Mouse (Mus musculus) left cerebral cortex, adult 8-10 months (tissue): ENCODE results near the gene Coro2b. TPM values are rescaled to one million over a fixed set of nuclear protein-coding genes. Genes with fewer than 3 reads are reported as not detected.
A peak's percentile ranks its signal among the peaks of the same experiment; 100 is the strongest.

Experiments
- DNase-seq, 2 experiments: peaks; one replicate each; pipeline ENCODE4 v3.0.0; 2022; ENCODE audit warnings: low spot score in 2 of 2
- total RNA-seq, 4 experiments: library from RNA; stranded (reverse); gene quantifications; 2 replicates each; pipeline ENCODE4 v1.2.4; 2022

Coro2b gene
- total RNA-seq, 4 experiments from 2014 or later = 159 to 171 (median 170) TPM

- no peak for DNase-seq
Observed at GRCm38 (mm10) chr9:62480149-62480548, 56.7 kb downstream of the Coro2b start.

- peak; percentile 69 to 91 for DNase-seq
Observed at GRCm38 (mm10) chr9:62476782-62477487, 59.9 kb downstream of the Coro2b start.

- DNase-seq = no peak
Observed at GRCm38 (mm10) chr9:62474206-62474605, 62.6 kb downstream of the Coro2b start.

GRCm38 (mm10) chr9:62471541-62472189, 65.2 kb downstream of the Coro2b start:
- DNase-seq = no peak

GRCm38 (mm10) chr9:62471041-62471440, 65.8 kb downstream of the Coro2b start:
- no peak for DNase-seq

GRCm38 (mm10) chr9:62470398-62470797, 66.4 kb downstream of the Coro2b start:
- peak; percentile 61 to 77 for DNase-seq

- no peak for DNase-seq
Observed at GRCm38 (mm10) chr9:62469696-62470095, 67.1 kb downstream of the Coro2b start.

GRCm38 (mm10) chr9:62469143-62469542, 67.7 kb downstream of the Coro2b start:
- no peak for DNase-seq

- DNase-seq = no peak
Observed at GRCm38 (mm10) chr9:62467413-62467784, 69.4 kb downstream of the Coro2b start.

GRCm38 (mm10) chr9:62466742-62467412, 70.0 kb downstream of the Coro2b start:
- no peak for DNase-seq

GRCm38 (mm10) chr9:62466053-62466452, 70.8 kb downstream of the Coro2b start:
- no peak for DNase-seq

GRCm38 (mm10) chr9:62464727-62465126, 72.1 kb downstream of the Coro2b start:
- DNase-seq = no peak

- no peak for DNase-seq
Observed at GRCm38 (mm10) chr9:62461766-62462165, 75.1 kb downstream of the Coro2b start.

- DNase-seq = no peak
Observed at GRCm38 (mm10) chr9:62461095-62461494, 75.7 kb downstream of the Coro2b start.

- no peak for DNase-seq
Observed at GRCm38 (mm10) chr9:62460086-62460485, 76.8 kb downstream of the Coro2b start.

- no peak for DNase-seq
Observed at GRCm38 (mm10) chr9:62458457-62458856, 78.4 kb downstream of the Coro2b start.

GRCm38 (mm10) chr9:62456015-62456414, 80.8 kb downstream of the Coro2b start:
- no peak for DNase-seq

- DNase-seq = no peak
Observed at GRCm38 (mm10) chr9:62455210-62455969, 81.5 kb downstream of the Coro2b start.

GRCm38 (mm10) chr9:62452373-62452993, 84.4 kb downstream of the Coro2b start:
- no peak for DNase-seq

GRCm38 (mm10) chr9:62451585-62452372, 85.1 kb downstream of the Coro2b start:
- DNase-seq = peak in 1 of 2 experiments; percentile 55
